In the genomic region with DNA sequence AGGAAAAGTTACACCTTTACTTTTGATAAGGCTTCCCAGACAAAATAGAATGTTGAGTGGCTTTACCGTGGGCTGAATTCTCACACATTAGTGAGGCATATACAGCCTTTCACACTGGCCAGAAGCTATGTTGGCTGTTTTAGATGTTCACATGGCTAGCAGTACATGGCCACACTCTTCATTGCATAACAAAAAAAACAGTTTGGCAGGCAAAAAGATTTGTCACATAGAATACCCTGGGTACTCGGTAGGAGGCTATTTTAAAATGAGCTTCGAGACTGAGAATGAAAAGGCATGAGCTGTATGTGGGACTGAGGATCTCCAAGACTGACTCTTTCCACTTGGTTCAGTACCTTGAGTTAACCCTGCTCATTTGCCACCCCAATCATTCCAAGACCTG, we compare ENCODE assay signal across 15 mouse cellular contexts.
DNase-seq lines count a peak whose midpoint lies in the region; ATAC-seq lines count a peak whose summit lies in the region.
"Had no signal": no experiment of that assay in that cellular context is flagged by ENCODE, and none has a peak within 500 bp of the region (broad histone marks: within the 10 kb centered on the region; RNA-seq: fewer than 3 reads in every experiment).

No protein-coding gene starts in this region.

- no peak for DNase-seq in frontal cortex, postnatal 14 days (ENCODE audit: low spot score in 2 of 2)
- peak; percentile 43 for DNase-seq in right cerebral cortex, adult 18-20 months
- DNase-seq in right cerebral cortex, postnatal 4 days: no peak
- peak; percentile 72 for DNase-seq in brain, adult 2 months (ENCODE audit: low read depth, low spot score)
- peak; percentile 75 for DNase-seq in telencephalon, adult 2 months (ENCODE audit: low read depth, low spot score)
- DNase-seq in lung, postnatal 25 days (ENCODE audit: low spot score): no peak
- DNase-seq: adrenal gland, adult 2 months; adrenal gland, postnatal 10 days; adrenal gland, postnatal 25 days; cerebellum, adult 2 months; cerebellum, postnatal 14 days; forebrain, postnatal 0 days had no signal

- ATAC-seq in frontal cortex, adult (ENCODE audit: low TSS enrichment): peak; percentile 89
- ATAC-seq: forebrain, embryonic 13.5 days; forebrain, embryonic 15.5 days; forebrain, postnatal 0 days had no signal

Comparison
In these comparisons a context has a peak if more than half of its experiments do, and no peak if none do; other contexts are left out.
1. DNase-seq: peak in right cerebral cortex, adult 18-20 months (single experiment), brain, adult 2 months (single experiment) and telencephalon, adult 2 months (single experiment); none in frontal cortex, postnatal 14 days (0 of 2), right cerebral cortex, postnatal 4 days (single experiment) and lung, postnatal 25 days (single experiment).